Mouse (Mus musculus): Measurements from ENCODE around the gene Pprc1. TPM values are rescaled to one million over a fixed set of nuclear protein-coding genes. Genes with fewer than 3 reads are reported as not detected.
A peak's percentile ranks its signal among the peaks of the same experiment; 100 is the strongest.

The Pprc1 gene
- polyA plus RNA-seq, 1 experiment, result 44.1 TPM

- 92% methylated on average over 2 of the region's 2 CpGs for WGBS
- H3K27ac ChIP-seq (ENCODE audit: control insufficient read depth, insufficient read depth, low read length), result no peak overlapping the region
- TF ChIP-seq POLR2A (IDR thresholded peaks at IDR 0.05; ENCODE audit: control insufficient read depth, extremely low read depth, insufficient read depth, low read length, poor library complexity), result no peak
- TF ChIP-seq CTCF (IDR thresholded peaks at IDR 0.05; ENCODE audit: borderline replicate concordance, control insufficient read depth, extremely low read depth, insufficient read depth, low read length, poor library complexity), result no peak
These were observed 2.7 kb downstream of the Pprc1 start for GRCm38 (mm10) chr19:46047426-46047825.

GRCm38 (mm10) chr19:46049129-46049528 lies 4.4 kb downstream of the Pprc1 start:
- no peak overlapping the region for H3K27ac ChIP-seq (ENCODE audit: control insufficient read depth, insufficient read depth, low read length)
- TF ChIP-seq POLR2A (IDR thresholded peaks at IDR 0.05; ENCODE audit: control insufficient read depth, extremely low read depth, insufficient read depth, low read length, poor library complexity) (no peak), CTCF (IDR thresholded peaks at IDR 0.05; ENCODE audit: borderline replicate concordance, control insufficient read depth, extremely low read depth, insufficient read depth, low read length, poor library complexity) (no peak)
- no peak for DNase-seq
- H3K27me3 ChIP-seq (ENCODE audit: control insufficient read depth, insufficient read depth, low read length), result no peaks in the 10 kb centered on the region
- WGBS, result 93% methylated on average over 4 of the region's 4 CpGs
- H3K36me3 ChIP-seq (ENCODE audit: control insufficient read depth, insufficient read depth, low read length), result no peaks in the 10 kb centered on the region
- H3K4me1 ChIP-seq (replicated peaks; ENCODE audit: control insufficient read depth, insufficient read depth, low read length), result peaks cover 22% of the 10 kb centered on the region
- H3K4me3 ChIP-seq (ENCODE audit: control insufficient read depth, insufficient read depth, low read length), result no peak overlapping the region

More at GRCm38 (mm10) chr19:46047426-46047825, 2.7 kb downstream of the Pprc1 start:
- no peak for DNase-seq
- no peaks in the 10 kb centered on the region for H3K27me3 ChIP-seq (ENCODE audit: control insufficient read depth, insufficient read depth, low read length)
- H3K4me1 ChIP-seq (replicated peaks; ENCODE audit: control insufficient read depth, insufficient read depth, low read length), result peaks cover 37% of the 10 kb centered on the region
- no peaks in the 10 kb centered on the region for H3K36me3 ChIP-seq (ENCODE audit: control insufficient read depth, insufficient read depth, low read length)
- H3K4me3 ChIP-seq (ENCODE audit: control insufficient read depth, insufficient read depth, low read length), result no peak overlapping the region

GRCm38 (mm10) chr19:46050462-46050861 lies 5.8 kb downstream of the Pprc1 start:
- 7% methylated on average over 2 of the region's 2 CpGs for WGBS
- DNase-seq, result peak; percentile 51
- Histone ChIP-seq H3K4me1 (replicated peaks; ENCODE audit: control insufficient read depth, insufficient read depth, low read length) (peaks cover 19% of the 10 kb centered on the region), H3K4me3 (ENCODE audit: control insufficient read depth, insufficient read depth, low read length) (no peak overlapping the region), H3K27ac (ENCODE audit: control insufficient read depth, insufficient read depth, low read length) (peak overlapping the region; percentile 91), H3K27me3 (ENCODE audit: control insufficient read depth, insufficient read depth, low read length) (no peaks in the 10 kb centered on the region), H3K36me3 (ENCODE audit: control insufficient read depth, insufficient read depth, low read length) (no peaks in the 10 kb centered on the region)
- TF ChIP-seq CTCF (IDR thresholded peaks at IDR 0.05; ENCODE audit: borderline replicate concordance, control insufficient read depth, extremely low read depth, insufficient read depth, low read length, poor library complexity), result no peak
- TF ChIP-seq POLR2A (IDR thresholded peaks at IDR 0.05; ENCODE audit: control insufficient read depth, extremely low read depth, insufficient read depth, low read length, poor library complexity), result no peak

GRCm38 (mm10) chr19:46055752-46056387 lies 11.2 kb downstream of the Pprc1 start:
- Histone ChIP-seq H3K27me3 (ENCODE audit: control insufficient read depth, insufficient read depth, low read length) (no peaks in the 10 kb centered on the region), H3K36me3 (ENCODE audit: control insufficient read depth, insufficient read depth, low read length) (no peaks in the 10 kb centered on the region), H3K4me3 (ENCODE audit: control insufficient read depth, insufficient read depth, low read length) (no peak overlapping the region), H3K4me1 (replicated peaks; ENCODE audit: control insufficient read depth, insufficient read depth, low read length) (peaks cover 6% of the 10 kb centered on the region), H3K27ac (ENCODE audit: control insufficient read depth, insufficient read depth, low read length) (no peak overlapping the region)
- WGBS, result 7% methylated on average over 11 of the region's 11 CpGs
- peak; percentile 72 for DNase-seq
- TF ChIP-seq CTCF (IDR thresholded peaks at IDR 0.05; ENCODE audit: borderline replicate concordance, control insufficient read depth, extremely low read depth, insufficient read depth, low read length, poor library complexity), result no peak
- no peak for TF ChIP-seq POLR2A (IDR thresholded peaks at IDR 0.05; ENCODE audit: control insufficient read depth, extremely low read depth, insufficient read depth, low read length, poor library complexity)

- TF ChIP-seq POLR2A (IDR thresholded peaks at IDR 0.05; ENCODE audit: control insufficient read depth, extremely low read depth, insufficient read depth, low read length, poor library complexity) (0 out of 2 replicates have a peak, but pooled peaks have one; percentile 44), CTCF (IDR thresholded peaks at IDR 0.05; ENCODE audit: borderline replicate concordance, control insufficient read depth, extremely low read depth, insufficient read depth, low read length, poor library complexity) (no peak)
These were observed 11.8 kb downstream of the Pprc1 start for GRCm38 (mm10) chr19:46056388-46056946.

GRCm38 (mm10) chr19:46056947-46057607 lies 12.4 kb downstream of the Pprc1 start:
- under 1% methylated on average over 42 of the region's 42 CpGs for WGBS
- peaks cover 6% of the 10 kb centered on the region for H3K4me1 ChIP-seq (replicated peaks; ENCODE audit: control insufficient read depth, insufficient read depth, low read length)
- H3K27me3 ChIP-seq (ENCODE audit: control insufficient read depth, insufficient read depth, low read length), result no peaks in the 10 kb centered on the region
- peak overlapping the region; percentile 86 for H3K4me3 ChIP-seq (ENCODE audit: control insufficient read depth, insufficient read depth, low read length)
- peak; percentile 73 for DNase-seq
- no peak overlapping the region for H3K27ac ChIP-seq (ENCODE audit: control insufficient read depth, insufficient read depth, low read length)
- H3K36me3 ChIP-seq (ENCODE audit: control insufficient read depth, insufficient read depth, low read length), result no peaks in the 10 kb centered on the region
- TF ChIP-seq POLR2A (IDR thresholded peaks at IDR 0.05; ENCODE audit: control insufficient read depth, extremely low read depth, insufficient read depth, low read length, poor library complexity) (no peak), CTCF (IDR thresholded peaks at IDR 0.05; ENCODE audit: borderline replicate concordance, control insufficient read depth, extremely low read depth, insufficient read depth, low read length, poor library complexity) (no peak)

More at GRCm38 (mm10) chr19:46056388-46056946, 11.8 kb downstream of the Pprc1 start:
- peak; percentile 93 for DNase-seq
- Histone ChIP-seq H3K4me1 (replicated peaks; ENCODE audit: control insufficient read depth, insufficient read depth, low read length) (peaks cover 6% of the 10 kb centered on the region), H3K4me3 (ENCODE audit: control insufficient read depth, insufficient read depth, low read length) (peak overlapping the region; percentile 86), H3K27me3 (ENCODE audit: control insufficient read depth, insufficient read depth, low read length) (no peaks in the 10 kb centered on the region), H3K27ac (ENCODE audit: control insufficient read depth, insufficient read depth, low read length) (no peak overlapping the region), H3K36me3 (ENCODE audit: control insufficient read depth, insufficient read depth, low read length) (no peaks in the 10 kb centered on the region)
- under 1% methylated on average over 52 of the region's 52 CpGs for WGBS
